Mouse (Mus musculus) layer of hippocampus, adult 8-10 months (tissue): Measurements from ENCODE around the gene Capn5. TPM values are rescaled to one million over a fixed set of nuclear protein-coding genes. Genes with fewer than 3 reads are reported as not detected.

Experiments
- DNase-seq, 2 experiments: peaks; one replicate each; pipeline ENCODE4 v3.0.0; 2022; ENCODE audit warnings: low spot score in 2 of 2
- total RNA-seq, 4 experiments: library from RNA; stranded (reverse); gene quantifications; 2 replicates each; pipeline ENCODE4 v1.2.4; 2022

Capn5 gene
- total RNA-seq, 4 experiments from 2014 or later: 37.9 to 46.5 (median 40.4) TPM

GRCm38 (mm10) chr7:98111233-98111632, 66.8 kb downstream of the Capn5 start:
- no peak for DNase-seq

- no peak for DNase-seq
Measured at GRCm38 (mm10) chr7:98109771-98110170, 68.3 kb downstream of the Capn5 start.

GRCm38 (mm10) chr7:98108636-98109430, 69.2 kb downstream of the Capn5 start:
- DNase-seq: no peak

DNA sequence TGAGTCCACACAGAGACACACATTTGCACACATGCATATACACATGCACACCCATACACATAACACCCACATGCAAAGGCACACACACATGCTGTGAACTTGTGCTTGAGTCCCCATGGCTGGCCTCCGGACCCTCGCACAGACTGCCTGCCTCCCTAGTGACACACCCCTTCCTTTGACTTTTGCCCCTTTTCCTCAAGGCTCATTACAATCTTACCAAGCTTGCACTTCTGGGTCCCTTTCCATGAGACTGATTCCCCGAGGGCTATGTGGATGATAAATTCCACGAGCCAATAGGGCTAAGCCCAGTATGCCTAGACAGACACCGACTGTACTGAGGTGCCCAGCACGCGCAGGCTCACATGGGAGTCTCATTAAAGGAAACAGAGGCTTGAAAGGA, 71.8 kb downstream of the Capn5 start:
- DNase-seq: no peak

DNA sequence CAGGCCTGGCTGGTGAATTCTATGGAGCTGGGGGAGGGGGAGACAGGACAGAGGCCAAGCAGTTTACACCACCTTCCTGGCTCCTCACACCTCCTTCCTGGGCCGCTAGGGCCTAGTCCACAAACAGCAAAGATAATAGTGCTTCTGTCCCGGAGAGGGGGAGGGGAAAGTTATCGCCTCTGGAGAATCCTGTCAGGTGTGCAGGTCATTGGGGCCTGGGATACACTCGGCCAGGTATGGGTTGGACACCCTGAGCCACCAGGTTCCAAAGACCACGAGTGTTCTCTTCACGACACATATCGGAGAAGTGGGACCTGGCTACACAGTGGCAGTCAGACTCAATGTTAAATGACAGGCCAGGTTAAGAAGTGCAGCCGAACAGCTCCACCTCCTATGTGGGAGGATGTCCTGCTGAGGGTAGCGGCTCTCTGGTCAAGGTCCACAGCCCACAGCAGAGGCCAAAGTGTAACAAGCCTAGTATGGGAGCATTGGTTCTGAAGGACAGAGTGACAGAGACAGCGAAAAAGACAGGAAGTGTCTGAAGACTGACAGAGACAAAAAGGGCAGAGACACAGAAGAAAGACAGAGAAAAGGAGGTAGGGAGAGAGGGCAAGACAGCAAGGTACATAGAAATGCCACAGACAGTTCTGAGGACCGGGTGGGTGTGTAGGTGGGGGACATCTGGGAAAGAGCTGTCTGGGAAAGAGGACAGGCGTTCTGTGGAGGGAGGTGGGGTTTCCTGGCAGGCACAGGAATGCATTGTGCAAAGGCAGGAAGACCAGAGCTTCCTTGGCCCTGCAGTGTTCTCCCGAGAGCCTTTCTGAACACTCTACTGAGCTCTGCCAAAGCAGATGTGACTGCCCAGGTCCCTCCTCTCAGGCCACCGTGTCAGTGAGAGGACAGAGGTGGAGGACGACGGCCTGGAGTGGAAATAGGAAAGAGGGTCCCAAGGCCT, 73.3 kb downstream of the Capn5 start:
- DNase-seq: no peak

GRCm38 (mm10) chr7:98103942-98104292, 74.2 kb downstream of the Capn5 start:
- DNase-seq: no peak

- peak; percentile 65 to 88 for DNase-seq
Measured at GRCm38 (mm10) chr7:98103002-98103941, 74.8 kb downstream of the Capn5 start.

- DNase-seq: no peak
Measured at GRCm38 (mm10) chr7:98102488-98102887, 75.6 kb downstream of the Capn5 start.

- no peak for DNase-seq
Measured at GRCm38 (mm10) chr7:98097557-98097956, 80.5 kb downstream of the Capn5 start.

DNA sequence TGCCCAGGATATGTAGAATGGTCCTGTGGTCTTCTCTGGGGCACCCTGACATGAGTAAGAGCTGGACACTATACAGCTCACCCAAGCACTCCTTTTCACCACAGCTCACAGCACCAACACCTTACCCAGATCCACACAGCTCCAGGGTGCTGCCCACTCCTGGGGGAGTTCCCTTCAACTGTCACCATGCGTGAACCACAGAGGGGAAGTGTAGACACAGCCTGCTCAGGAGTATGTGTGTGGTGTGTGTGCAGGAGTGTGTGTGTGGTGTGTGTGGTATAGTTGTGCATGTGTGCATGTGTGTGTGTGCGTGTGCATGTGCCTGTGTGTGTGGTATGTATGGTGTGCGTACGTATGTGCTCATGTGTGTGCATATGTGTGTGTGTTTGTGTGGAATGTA, 82.2 kb downstream of the Capn5 start:
- no peak for DNase-seq

DNA sequence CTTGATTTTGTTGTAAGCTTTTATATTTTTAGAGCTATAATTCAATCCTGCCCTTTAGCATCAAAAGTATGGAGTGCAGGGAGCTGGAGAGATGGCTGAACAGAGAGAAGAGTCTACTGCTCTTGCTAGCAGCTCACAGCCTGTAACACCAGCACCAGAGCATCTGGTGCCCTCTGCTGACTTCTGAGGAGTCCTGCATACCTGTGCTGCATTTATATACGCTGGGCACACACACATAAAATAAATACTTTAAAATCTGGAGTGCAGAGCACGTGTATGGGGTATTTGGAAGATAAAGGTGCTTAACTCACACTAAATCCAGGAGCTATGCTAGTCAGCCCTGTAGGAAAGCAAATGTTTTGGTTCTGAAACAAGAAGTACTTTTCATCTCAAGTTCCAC, 91.7 kb downstream of the Capn5 start:
- no peak for DNase-seq

- DNase-seq: no peak
Measured at GRCm38 (mm10) chr7:98085314-98085713, 92.8 kb downstream of the Capn5 start.

GRCm38 (mm10) chr7:98084541-98085293, 93.4 kb downstream of the Capn5 start:
- no peak for DNase-seq

DNA sequence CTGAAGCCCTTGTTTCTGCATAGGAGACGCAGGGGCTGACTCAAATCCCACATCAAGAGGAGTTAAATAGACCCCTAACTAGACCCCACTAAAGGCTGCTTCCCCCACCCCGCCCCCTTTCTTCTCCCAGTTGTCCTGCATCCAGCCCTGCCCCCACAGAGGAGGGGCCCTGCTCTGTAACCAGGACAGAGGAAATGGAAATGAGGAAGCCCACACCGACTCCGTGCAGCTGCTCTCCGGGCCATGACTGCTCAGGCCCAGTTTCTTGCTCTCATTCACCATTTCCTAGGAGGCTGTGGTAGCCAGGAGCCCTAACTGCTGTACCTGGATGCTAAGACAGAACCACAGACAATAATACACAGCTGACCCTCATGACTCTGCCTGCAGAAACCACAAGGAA, 95.7 kb downstream of the Capn5 start:
- DNase-seq: no peak

DNA sequence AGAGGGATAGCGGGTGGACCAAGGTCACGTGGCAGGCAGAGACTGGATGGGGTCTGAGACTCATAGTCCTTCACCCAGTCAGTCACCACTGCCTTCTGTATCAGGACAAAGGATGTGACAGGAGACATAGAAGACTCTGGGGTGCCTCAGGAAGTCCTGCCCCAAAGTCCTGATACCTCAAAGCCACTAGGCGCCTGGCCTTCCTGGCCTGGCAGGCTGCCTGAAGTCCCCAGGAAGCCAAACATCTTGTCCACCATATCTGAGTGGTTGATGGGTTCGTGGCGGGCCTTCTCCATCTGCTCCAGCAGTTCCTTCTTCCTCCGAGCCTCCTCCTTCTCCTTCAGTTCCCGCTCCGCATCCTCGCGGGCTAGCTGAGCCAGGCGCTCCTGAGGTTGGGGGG, 100.6 kb downstream of the Capn5 start:
- DNase-seq: no peak

GRCm38 (mm10) chr7:98071620-98072019, 106.5 kb downstream of the Capn5 start:
- DNase-seq: peak; percentile 54 to 77
